Mouse (Mus musculus) limb, embryonic 11.5 days (tissue): ENCODE measurements around the gene Disp1. TPM values are rescaled to one million over a fixed set of nuclear protein-coding genes. Genes with fewer than 3 reads are reported as not detected.

Source experiments
- ATAC-seq: fragments of 200-750 bp; cut with Nextera tagmentation; 2 replicates; pipeline ENCODE4 v1.8.0; 2017; ENCODE audit warnings: low read depth; ENCODE audit not compliant: insufficient number of reproducible peaks, low FRiP score, low TSS enrichment
- DNase-seq: peaks from one replicate; pipeline ENCODE4 v3.0.0-alpha.2; 2015; ENCODE audit warnings: low spot score
- H3K27ac ChIP-seq: fragments of 300-500 bp; sonication (generic); replicated peaks from 2 replicates; pipeline ENCODE4 v1.5.1; 2014; ENCODE audit warnings: low read depth, mild to moderate bottlenecking, low read length
- H3K27me3 ChIP-seq: fragments of 300-500 bp; sonication (generic); 2 replicates; pipeline ENCODE4 v1.6.1; 2014; ENCODE audit warnings: mild to moderate bottlenecking, low read length, mixed read lengths; ENCODE audit not compliant: control insufficient read depth, insufficient read depth
- H3K36me3 ChIP-seq: fragments of 300-500 bp; sonication (generic); 2 replicates; pipeline ENCODE4 v1.6.1; 2014; ENCODE audit warnings: mild to moderate bottlenecking, low read length, moderate library complexity, mixed read lengths; ENCODE audit not compliant: control insufficient read depth, insufficient read depth
- H3K4me1 ChIP-seq: fragments of 300-500 bp; sonication (generic); 2 replicates; pipeline ENCODE4 v1.6.1; 2014; ENCODE audit warnings: low read length, mixed read lengths; ENCODE audit not compliant: control insufficient read depth, insufficient read depth
- H3K4me2 ChIP-seq: fragments of 300-500 bp; sonication (generic); 2 replicates; pipeline ENCODE4 v1.6.1; 2014; ENCODE audit warnings: low read depth, mild to moderate bottlenecking, moderate library complexity; ENCODE audit not compliant: severe bottlenecking
- H3K4me3 ChIP-seq: fragments of 300-500 bp; sonication (generic); 2 replicates; pipeline ENCODE4 v1.5.1; 2014; ENCODE audit warnings: low read depth, low read length
- H3K9ac ChIP-seq: fragments of 300-500 bp; sonication (generic); 2 replicates; pipeline ENCODE4 v1.6.1; 2014; ENCODE audit warnings: mild to moderate bottlenecking, low read length
- H3K9me3 ChIP-seq: fragments of 300-500 bp; sonication (generic); 2 replicates; pipeline ENCODE4 v1.6.1; 2016; ENCODE audit warnings: low read length; ENCODE audit not compliant: control insufficient read depth
- WGBS: fragments of 180-500 bp; shearing (Covaris S2); extraction: QIAGEN DNeasy Blood & Tissue Kit; methylation state at CpG from one replicate; pipeline ENCODE4 v1.1.7; 2014; 5-methylcytosine and 5-hydroxymethylcytosine counted together
- polyA plus RNA-seq: library from polyadenylated mRNA; unstranded; fragments of >200 nt; fragmentation: Nextera tagmentation; extraction: Ambion mirVana; gene quantifications from 2 replicates; pipeline ENCODE4 v1.2.1, GENCODE M21; 2014

The Disp1 gene
- polyA plus RNA-seq, 1 experiment from 2014 or later = 19.3 TPM

DNA sequence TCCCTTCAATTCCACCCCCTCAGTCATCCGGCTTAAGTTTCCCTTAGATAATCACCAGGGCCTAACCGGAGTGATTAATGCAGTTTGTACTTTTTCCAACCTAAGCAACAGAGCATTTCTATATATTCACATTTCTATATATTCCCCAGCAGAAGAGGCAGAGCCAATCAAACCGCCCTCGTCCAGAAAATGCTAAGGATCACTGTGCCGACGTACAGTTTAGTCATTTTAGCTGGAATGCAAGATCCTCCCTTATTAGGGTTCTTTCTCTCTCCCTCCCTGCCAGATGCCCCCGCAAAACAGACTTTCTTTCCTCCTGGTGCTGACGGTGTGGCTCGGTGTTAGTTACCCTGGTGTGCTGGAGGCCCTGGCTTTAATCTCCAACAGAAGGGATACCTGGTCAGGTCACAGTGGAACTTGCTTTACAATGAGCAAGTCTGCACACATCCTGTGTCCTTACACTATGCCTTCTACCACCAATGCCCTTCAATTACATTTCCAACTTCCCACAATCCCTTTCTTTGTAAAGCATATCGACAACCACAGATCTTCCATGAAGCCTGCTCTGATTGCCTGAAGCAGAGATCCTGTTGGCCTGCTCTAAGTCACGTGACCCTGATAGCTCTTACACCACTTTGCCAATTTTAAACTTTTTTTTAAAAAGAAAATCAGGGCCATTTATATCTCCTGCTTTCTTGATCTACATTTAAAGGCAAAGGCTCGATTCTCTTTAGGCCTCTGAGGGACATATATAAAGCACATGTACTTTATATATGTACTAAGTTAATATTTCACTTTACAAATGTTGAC is 69.6 kb downstream of the Disp1 start:
- Histone ChIP-seq H3K9ac (no peak overlapping the region), H3K36me3 (no peaks in the 10 kb centered on the region), H3K27ac (no peak overlapping the region), H3K4me3 (no peak overlapping the region), H3K4me1 (peaks cover 18% of the 10 kb centered on the region), H3K27me3 (no peaks in the 10 kb centered on the region), H3K4me2 (no peak overlapping the region), H3K9me3 (no peaks in the 10 kb centered on the region)
- ATAC-seq = no peak
- WGBS = 53% methylated on average over 12 of the region's 12 CpGs
- no peak for DNase-seq

- WGBS = 48% methylated on average over 12 of the region's 12 CpGs
- Histone ChIP-seq H3K27me3 (no peaks in the 10 kb centered on the region), H3K27ac (no peak overlapping the region), H3K4me1 (peaks cover 22% of the 10 kb centered on the region), H3K4me2 (no peak overlapping the region), H3K9ac (no peak overlapping the region), H3K9me3 (no peaks in the 10 kb centered on the region), H3K36me3 (no peaks in the 10 kb centered on the region), H3K4me3 (no peak overlapping the region)
- no peak for ATAC-seq
- DNase-seq = no peak
Observed at GRCm38 (mm10) chr1:183150379-183150840, 70.9 kb downstream of the Disp1 start.

- ATAC-seq (no peak), DNase-seq (no peak)
- H3K9me3 ChIP-seq = no peaks in the 10 kb centered on the region
- no peaks in the 10 kb centered on the region for H3K36me3 ChIP-seq
- no peak overlapping the region for H3K4me2 ChIP-seq
- no peak overlapping the region for H3K4me3 ChIP-seq
- peaks cover 22% of the 10 kb centered on the region for H3K4me1 ChIP-seq
- 31% methylated on average over 5 of the region's 5 CpGs for WGBS
- H3K27me3 ChIP-seq = no peaks in the 10 kb centered on the region
- H3K9ac ChIP-seq = no peak overlapping the region
- H3K27ac ChIP-seq = no peak overlapping the region
Observed at GRCm38 (mm10) chr1:183149571-183150105, 71.7 kb downstream of the Disp1 start.

GRCm38 (mm10) chr1:183147438-183147841 is 73.9 kb downstream of the Disp1 start:
- Histone ChIP-seq H3K4me2 (peak overlapping the region; percentile 36; the same call in 1 of the 2 replicates), H3K36me3 (no peaks in the 10 kb centered on the region), H3K27ac (peak overlapping the region; percentile 63), H3K4me1 (peaks cover 39% of the 10 kb centered on the region), H3K9me3 (no peaks in the 10 kb centered on the region), H3K9ac (no peak overlapping the region), H3K27me3 (no peaks in the 10 kb centered on the region), H3K4me3 (peak overlapping the region; percentile 24)
- ATAC-seq (peak; percentile 88), DNase-seq (peak; percentile 84)
- under 1% methylated on average over 5 of the region's 5 CpGs for WGBS

DNA sequence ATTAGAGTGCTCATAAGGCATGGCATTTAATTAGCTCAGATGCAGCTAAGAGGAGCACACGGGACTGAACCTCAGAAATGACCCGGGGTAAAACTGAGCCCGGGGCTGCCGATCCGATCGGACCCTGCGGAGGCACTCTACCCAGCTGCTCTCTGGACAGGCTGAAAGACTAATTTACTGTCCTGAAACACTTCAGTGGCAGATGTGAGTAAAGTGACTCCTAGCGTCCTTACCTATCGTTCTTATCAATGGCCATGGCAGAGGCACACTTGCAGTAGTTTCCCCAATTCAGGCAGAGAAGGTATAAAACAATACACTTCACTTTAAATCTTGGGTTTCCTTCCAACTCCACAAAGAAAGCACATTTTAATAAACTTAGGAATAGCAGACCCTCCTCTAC is 74.5 kb downstream of the Disp1 start:
- Histone ChIP-seq H3K9me3 (no peaks in the 10 kb centered on the region), H3K27me3 (no peaks in the 10 kb centered on the region), H3K9ac (peak overlapping the region; percentile 34; the same call in 1 of the 2 replicates), H3K4me3 (peak overlapping the region; percentile 28), H3K4me2 (peak overlapping the region; percentile 45), H3K36me3 (no peaks in the 10 kb centered on the region), H3K4me1 (peaks cover 40% of the 10 kb centered on the region), H3K27ac (no peak overlapping the region)
- 1% methylated on average over 9 of the region's 9 CpGs for WGBS
- ATAC-seq = no peak
- DNase-seq = peak; percentile 49

- no peaks in the 10 kb centered on the region for H3K27me3 ChIP-seq
- DNase-seq (no peak), ATAC-seq (no peak)
- no peaks in the 10 kb centered on the region for H3K9me3 ChIP-seq
- no peaks in the 10 kb centered on the region for H3K36me3 ChIP-seq
- H3K4me3 ChIP-seq = peak overlapping the region; percentile 28
- H3K9ac ChIP-seq = peak overlapping the region; percentile 39; the same call in 1 of the 2 replicates
- 30% methylated on average over 7 of the region's 7 CpGs for WGBS
- peak overlapping the region; percentile 45 for H3K4me2 ChIP-seq
- peaks cover 44% of the 10 kb centered on the region for H3K4me1 ChIP-seq
- H3K27ac ChIP-seq = no peak overlapping the region
Observed at GRCm38 (mm10) chr1:183146102-183146735, 75.1 kb downstream of the Disp1 start.

GRCm38 (mm10) chr1:183144602-183145205 is 76.6 kb downstream of the Disp1 start:
- H3K9me3 ChIP-seq = no peaks in the 10 kb centered on the region
- no peak overlapping the region for H3K4me3 ChIP-seq
- no peak overlapping the region for H3K27ac ChIP-seq
- 0 out of 2 replicates have a peak overlapping the region, but pooled peaks have one; percentile 24 for H3K4me2 ChIP-seq
- no peak overlapping the region for H3K9ac ChIP-seq
- ATAC-seq (no peak), DNase-seq (no peak)
- no peaks in the 10 kb centered on the region for H3K36me3 ChIP-seq
- H3K4me1 ChIP-seq = peaks cover 54% of the 10 kb centered on the region
- no peaks in the 10 kb centered on the region for H3K27me3 ChIP-seq
- 12% methylated on average over 4 of the region's 4 CpGs for WGBS

DNA sequence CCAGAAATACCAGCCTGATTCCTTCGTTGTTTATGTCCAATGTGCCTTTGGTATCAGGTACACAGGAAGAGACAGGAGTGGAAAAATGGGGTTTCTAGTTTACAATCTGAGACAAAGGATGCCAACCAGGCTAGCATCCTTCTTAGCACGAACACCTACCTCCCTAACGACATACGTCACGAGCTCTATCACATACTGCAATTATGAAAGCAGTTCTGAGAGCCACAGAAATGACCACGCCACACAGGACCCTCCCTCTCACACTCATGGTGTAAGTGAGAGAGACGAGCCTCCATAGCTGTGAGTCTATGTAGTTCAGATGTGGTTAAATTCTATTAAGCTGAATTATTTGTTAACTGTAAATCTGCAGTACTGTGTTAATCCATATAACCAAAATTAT is 78.1 kb downstream of the Disp1 start:
- H3K4me1 ChIP-seq = peaks cover 59% of the 10 kb centered on the region
- H3K4me3 ChIP-seq = no peak overlapping the region
- H3K27me3 ChIP-seq = no peaks in the 10 kb centered on the region
- no peaks in the 10 kb centered on the region for H3K9me3 ChIP-seq
- no peaks in the 10 kb centered on the region for H3K36me3 ChIP-seq
- 63% methylated on average over 7 of the region's 7 CpGs for WGBS
- ATAC-seq (no peak), DNase-seq (no peak)
- H3K4me2 ChIP-seq = no peak overlapping the region
- no peak overlapping the region for H3K27ac ChIP-seq
- no peak overlapping the region for H3K9ac ChIP-seq
